Mouse (Mus musculus) thymus, adult 2 months (tissue): Measurements from ENCODE around the gene Alkbh2.

Source experiments
- CTCF ChIP-seq: fragments of 200-500 bp; IDR thresholded peaks from 2 replicates; pipeline ENCODE4 v1.5.1; 2012; ENCODE audit warnings: mild to moderate bottlenecking, control low read depth, low read length, moderate library complexity, borderline replicate concordance; ENCODE audit not compliant: control insufficient read depth, poor library complexity, insufficient read depth; ENCODE audit errors: extremely low read depth
- POLR2A ChIP-seq: fragments of 200-500 bp; IDR thresholded peaks from 2 replicates; pipeline ENCODE4 v1.6.1; 2012; ENCODE audit warnings: mild to moderate bottlenecking, low read length, control low read depth, moderate library complexity; ENCODE audit not compliant: control insufficient read depth, poor library complexity, insufficient read depth; ENCODE audit errors: extremely low read depth

GRCm38 (mm10) chr5:114163117-114163696, 35.2 kb upstream of the Alkbh2 start:
- TF ChIP-seq POLR2A (no peak), CTCF (no peak)
